In the genomic region with DNA sequence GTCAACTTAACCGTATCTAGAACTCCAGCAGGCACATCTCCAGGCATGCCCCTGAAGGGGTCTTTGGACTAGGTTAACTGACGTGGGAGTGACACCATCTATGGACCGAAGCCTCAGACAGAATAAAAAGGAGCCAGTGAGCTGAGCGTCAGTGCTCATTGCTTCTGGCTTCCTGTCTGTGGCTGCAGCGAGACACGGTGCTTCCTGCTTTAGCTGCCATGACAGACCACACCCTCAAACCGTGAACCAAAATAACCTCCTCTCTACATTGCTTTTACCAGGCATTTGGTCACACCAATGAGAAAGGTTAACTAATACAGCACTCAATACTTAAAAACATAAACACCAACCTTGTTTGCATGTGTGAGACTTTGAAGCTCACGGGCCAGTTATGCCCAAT, we compare ENCODE assay signal across 11 mouse cellular contexts. TPM values are rescaled to one million over a fixed set of nuclear protein-coding genes. Genes with fewer than 3 reads are reported as not detected.
DNase-seq lines count a peak whose midpoint lies in the region; ATAC-seq lines count a peak whose summit lies in the region.
"Had no signal": no experiment of that assay in that cellular context is flagged by ENCODE, and none has a peak within 500 bp of the region (broad histone marks: within the 10 kb centered on the region; RNA-seq: fewer than 3 reads in every experiment).

No protein-coding gene starts in this region.

- peak; percentile 89 for DNase-seq in heart, adult 11 months
- no peak for DNase-seq in heart, postnatal 10 days
- DNase-seq in A20 (ENCODE audit: low read depth, low spot score), result peak; percentile 13
- DNase-seq in kidney, adult 11 months, result no peak
- no peak for DNase-seq in cerebellum, postnatal 4 days (ENCODE audit: low spot score in 2 of 2)
- no peak for DNase-seq in right cerebral cortex, postnatal 4 days
- DNase-seq: cerebellum, postnatal 10 days; lung, adult 2 months; right cerebral cortex, adult 18-20 months had no signal

- ATAC-seq in hematopoietic stem cell, adult 5-6 weeks (replicated peaks in 1 of 2; ENCODE audit: insufficient read depth in 1 of 2, low FRiP score in 2 of 2, low TSS enrichment in 1 of 2, low read depth in 1 of 2, poor library complexity in 2 of 2, severe bottlenecking in 2 of 2), result peak; percentile 2 to 53; a peak in 2 of 4 replicates
- ATAC-seq in monocyte, adult 5-6 weeks (replicated peaks; ENCODE audit: insufficient number of reproducible peaks, low FRiP score, low TSS enrichment, poor library complexity, severe bottlenecking), result peak; percentile 88

- intact Hi-C loops in heart, postnatal 10 days (cut with DNase I), result no loop called here

RNA-seq across cellular contexts. Expression of gene Rpa1, which starts 11.4 kb away (rescaled TPM):
- 10 to 100 TPM; 82.4 to 90.0 TPM for total RNA-seq in heart, postnatal 10 days (2021)
- 144 and 160 TPM in 2 replicates for total RNA-seq in hematopoietic stem cell, adult 5-6 weeks (2017)
- 80.4 to 103 TPM (median 85.0 TPM) in 3 replicates for total RNA-seq in monocyte, adult 5-6 weeks (2017)

RNA-seq across cellular contexts. Expression of gene Smyd4, which starts 11.6 kb away (rescaled TPM):
- total RNA-seq in heart, postnatal 10 days (2021), result 1 to 10 TPM; 4.9 to 7.4 TPM
- 13.0 and 22.1 TPM in 2 replicates for total RNA-seq in hematopoietic stem cell, adult 5-6 weeks (2017)
- total RNA-seq in monocyte, adult 5-6 weeks (2017), result 11.4 to 20.4 TPM (median 12.6 TPM) in 3 replicates

Comparison
In these comparisons a context has a peak if more than half of its experiments do, and no peak if none do; other contexts are left out.
1. DNase-seq: peak in heart, adult 11 months (single experiment) and A20 (single experiment); none in heart, postnatal 10 days (0 of 2), kidney, adult 11 months (single experiment), cerebellum, postnatal 4 days (0 of 2) and right cerebral cortex, postnatal 4 days (single experiment).